Mouse (Mus musculus) testis, postnatal 14 days (tissue): ENCODE results near the gene Srsf4.

ENCODE experiments used
- DNase-seq: peaks from one replicate; pipeline ENCODE4 v3.0.0; 2021; ENCODE audit warnings: low spot score

Srsf4 gene

DNA sequence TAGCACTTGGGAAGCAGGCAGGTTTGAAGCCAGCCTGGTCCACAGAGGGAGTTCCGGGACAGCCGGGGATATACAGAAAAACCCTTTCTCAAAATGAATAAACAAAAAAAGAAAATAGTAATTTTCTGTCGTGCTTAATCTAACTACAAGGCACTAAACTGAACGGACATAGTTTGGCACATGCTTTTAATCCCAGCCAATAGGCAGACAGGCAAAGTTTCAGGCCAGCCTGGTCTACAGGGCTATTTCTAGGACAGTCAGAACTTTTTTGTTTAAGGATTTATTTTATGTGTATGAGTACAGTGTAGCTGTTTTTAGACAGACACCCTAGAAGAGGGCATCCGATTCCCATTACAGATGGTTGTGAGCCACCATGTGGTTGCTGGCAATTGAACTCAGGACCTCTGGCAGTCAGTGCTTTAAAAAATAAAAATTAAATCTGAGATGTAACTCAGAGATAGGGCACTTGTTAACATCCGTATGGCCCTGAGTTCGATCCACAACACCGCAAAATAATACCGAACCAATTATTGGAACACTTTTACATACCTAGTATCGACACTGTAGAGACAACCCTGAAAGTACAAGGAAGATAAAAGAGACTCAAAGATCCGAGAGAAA is 635 bp upstream of the Srsf4 start:
- no peak for DNase-seq

DNA sequence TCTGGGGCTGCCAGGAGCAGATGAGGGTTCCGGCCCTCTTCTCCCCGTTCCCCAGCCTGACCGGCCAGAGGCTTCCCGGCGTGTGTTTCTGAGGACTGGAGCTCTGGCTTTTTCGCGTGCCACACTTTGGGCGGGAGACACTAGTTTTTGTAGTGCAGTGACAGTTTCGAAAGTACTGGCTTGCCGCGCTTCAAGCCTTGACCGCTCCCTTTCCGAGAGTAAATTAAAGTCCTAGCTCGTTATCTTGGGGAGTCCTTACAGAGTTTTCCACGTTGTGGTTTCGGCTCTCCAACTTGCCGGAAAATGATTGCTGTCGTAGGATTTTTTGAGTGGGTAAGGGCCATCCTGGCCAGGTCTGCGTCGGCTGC is 736 bp downstream of the Srsf4 start:
- DNase-seq: no peak

DNA sequence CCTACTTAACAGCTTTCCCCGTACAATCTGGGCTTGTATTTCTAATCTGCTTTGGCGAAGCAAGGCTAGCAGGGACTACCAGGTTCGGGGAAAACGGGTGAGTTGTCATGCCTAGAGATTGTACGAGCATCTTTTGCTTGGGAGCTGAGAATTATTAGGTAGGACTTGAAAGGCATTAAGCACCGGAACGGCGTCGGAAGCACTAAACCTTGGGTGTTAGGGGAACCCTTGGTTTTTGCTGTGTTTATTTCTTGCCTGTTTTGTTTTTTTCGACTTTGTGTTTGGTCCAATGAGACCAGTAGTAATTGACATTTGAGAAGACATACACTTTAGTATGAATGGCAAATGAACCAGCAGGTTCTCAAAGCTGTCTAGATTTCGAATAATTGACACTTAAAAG is 1.1 kb downstream of the Srsf4 start:
- DNase-seq: no peak

DNA sequence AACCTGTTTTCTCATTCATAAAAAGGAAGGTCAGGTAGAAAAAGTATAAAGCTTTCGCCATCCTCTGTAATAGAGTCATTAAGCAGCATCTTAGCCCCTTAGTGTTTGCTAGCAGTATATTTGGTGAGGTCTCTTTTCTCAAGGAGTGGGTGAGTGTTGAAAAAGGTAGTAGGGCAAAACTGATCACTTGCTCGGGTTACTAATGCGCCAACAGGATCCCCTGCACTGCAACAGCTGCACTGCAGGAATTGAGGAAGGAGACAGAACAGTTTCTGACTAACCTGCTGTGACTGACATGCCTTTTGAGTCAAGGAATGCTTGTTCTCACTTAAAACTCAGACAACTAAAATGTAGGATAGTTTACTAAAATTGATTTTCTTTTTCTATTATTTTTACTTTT is 1.8 kb downstream of the Srsf4 start:
- DNase-seq: no peak

DNA sequence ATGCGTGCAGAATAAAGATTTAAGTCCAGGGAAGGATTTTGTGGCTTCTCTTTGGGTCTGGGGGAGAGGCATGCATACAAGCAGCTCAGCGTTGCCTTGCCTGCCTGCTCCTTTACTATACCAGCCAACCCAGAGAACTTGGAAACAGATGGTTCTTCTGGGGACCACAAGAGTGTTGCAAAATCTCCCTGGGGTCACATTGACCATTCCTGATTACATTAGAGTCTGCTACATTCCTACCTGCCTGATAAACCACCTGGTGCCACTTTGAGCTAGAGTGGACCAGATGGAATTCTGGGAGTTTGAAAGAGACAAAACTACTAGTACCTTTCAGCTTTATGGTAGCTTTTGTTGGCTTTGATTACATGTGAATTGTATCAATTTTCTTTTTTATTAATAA is 3.4 kb downstream of the Srsf4 start:
- no peak for DNase-seq

DNA sequence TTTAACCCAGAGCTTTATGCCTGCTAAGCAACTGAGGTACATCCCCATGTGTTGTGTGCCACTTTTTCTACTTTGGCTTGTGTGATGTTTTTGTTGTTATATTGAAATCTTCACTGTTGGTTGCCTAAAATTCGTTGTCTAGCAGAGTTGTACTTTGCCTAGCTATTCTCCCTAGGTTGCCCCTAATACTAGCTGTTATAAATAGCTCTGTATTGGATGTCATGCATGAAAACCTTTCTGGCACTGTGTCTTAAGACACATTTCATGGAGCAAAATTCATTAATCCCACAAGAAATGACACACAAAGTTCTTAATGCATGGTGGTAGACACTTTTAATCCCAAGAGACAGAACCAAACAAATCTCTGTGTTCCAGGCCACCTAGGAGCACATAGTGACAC is 6.3 kb downstream of the Srsf4 start:
- DNase-seq: no peak

DNA sequence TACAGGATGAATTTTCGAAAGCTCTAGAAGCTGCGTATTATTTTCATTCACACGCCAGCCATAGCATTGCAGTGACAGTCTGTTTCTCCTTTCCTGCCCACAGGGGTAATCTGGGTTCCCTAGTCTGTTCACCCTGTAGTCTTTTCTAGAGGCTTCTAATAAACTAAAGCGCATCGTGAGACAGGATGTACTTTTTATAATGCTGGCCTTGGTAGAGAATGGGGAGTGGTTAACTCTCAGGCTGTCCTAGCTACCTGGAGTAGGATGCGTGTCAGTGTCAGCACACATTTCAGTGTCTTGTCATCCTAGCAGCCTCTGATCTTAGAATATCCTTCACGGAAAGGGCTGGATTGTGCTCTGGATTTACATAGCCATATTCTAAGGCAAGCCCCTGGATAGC is 7.9 kb downstream of the Srsf4 start:
- DNase-seq: no peak

DNA sequence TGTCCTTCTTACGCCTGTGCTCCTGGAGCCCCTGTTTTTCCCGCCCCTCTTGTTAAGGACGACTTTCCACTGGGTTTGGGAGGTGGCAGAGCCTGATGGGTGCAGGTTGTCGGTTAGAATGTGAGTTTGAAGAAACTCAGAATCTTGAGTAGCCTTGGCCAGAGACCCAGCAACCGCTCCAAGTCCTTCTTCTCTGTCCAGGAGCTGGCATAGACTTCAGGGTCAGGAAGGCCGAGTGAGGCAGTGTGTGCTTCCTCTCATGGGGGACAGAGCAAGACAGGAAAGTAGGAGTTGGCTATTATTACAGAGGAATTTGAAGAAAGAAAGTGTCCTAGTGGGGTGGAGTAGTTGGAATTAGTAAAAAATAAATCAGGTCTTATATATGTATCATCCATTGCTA is 10.2 kb downstream of the Srsf4 start:
- no peak for DNase-seq

DNA sequence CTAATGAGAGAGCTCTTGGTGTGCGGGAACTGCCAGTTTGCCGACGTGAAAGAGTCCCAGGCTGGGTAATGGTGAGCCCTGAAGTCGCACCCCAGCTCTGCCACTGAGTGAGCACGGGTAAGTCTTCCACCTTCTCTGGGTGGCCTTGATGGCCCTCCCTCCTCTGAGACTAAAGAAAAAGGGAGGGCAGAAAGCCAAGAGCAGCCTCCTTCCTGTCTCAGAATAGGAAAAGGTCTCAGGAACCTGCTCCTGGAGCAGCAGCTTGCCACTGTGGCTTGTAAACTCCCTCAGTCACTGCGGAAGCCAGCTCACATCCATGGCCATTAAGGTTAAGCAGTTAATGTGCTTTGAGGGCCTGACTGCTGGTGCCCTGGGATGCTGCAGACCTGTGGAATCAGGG is 12.0 kb downstream of the Srsf4 start:
- no peak for DNase-seq

DNA sequence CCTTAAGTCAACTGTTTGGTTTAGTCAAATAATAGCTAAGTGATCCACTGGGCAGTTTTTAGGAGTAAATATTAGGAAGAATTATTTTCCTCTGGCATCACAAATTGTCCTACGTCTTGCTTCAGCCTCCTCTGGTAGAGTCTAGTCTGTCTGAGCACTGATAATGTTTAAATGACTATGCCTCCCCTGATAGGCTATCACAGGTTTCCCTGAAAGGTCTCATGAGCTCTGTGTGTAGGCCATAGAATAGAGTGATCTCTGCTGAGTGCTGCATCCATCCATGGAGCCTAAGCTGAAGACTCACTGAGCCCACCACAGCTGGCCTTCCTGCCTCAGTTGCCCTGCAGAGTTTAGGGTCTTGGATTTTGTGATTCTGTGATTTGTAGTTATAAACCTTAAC is 15.1 kb downstream of the Srsf4 start:
- no peak for DNase-seq

DNA sequence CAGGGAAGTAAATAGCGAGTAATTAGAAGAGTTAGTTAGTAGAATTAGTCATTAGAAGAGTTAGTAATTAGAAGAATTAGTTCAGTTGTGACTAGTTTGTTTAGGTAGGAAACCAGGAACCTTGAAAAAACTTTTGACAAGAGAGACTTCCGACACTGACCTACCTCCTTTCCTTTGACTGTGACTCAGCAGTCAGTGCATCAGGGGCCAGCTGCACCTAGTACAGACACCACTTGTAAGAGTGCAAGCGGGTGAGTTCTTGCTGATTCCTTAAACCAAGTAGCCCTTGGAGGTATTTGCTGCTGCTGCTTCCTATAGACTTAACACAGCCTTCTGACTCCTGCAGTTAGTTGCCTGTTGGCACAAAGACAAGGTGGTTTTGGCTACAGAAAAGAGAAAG is 17.3 kb downstream of the Srsf4 start:
- DNase-seq: no peak

DNA sequence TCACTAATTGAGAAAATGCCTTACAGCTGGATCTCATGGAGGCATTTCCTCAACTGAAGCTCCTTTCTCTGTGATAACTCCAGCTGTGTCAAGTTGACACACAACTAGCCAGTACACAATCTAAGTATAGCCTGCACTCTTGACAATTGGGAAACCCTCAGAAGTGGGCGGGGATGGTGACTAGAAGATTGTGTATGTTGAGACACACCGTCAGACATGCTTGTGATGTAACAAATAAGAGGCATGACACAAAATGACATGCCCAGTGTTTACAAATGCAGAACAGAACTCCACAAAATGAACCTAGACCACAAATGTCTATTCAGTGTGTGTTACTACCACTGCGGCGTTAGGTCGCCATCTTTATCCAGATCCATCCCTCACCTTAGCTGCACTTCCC is 23.7 kb downstream of the Srsf4 start:
- DNase-seq: no peak

DNA sequence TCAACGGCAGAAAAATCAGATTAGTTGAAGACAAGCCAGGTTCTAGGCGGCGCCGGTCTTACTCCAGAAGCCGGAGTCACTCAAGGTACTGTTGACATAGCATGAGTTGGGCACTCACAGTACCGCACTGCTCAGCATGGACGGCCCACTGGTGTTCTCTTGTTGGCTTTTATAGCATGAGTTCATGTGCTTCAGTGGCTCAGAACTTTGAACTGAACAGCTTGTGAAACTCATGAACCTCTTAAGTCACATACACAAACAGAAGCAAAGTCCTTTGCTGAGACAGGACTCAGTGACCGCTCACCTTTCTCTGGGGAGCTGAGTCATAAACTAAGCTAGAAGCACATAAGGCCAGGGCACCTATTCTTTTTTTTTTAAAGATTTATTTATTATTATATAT is 24.4 kb downstream of the Srsf4 start:
- no peak for DNase-seq

DNA sequence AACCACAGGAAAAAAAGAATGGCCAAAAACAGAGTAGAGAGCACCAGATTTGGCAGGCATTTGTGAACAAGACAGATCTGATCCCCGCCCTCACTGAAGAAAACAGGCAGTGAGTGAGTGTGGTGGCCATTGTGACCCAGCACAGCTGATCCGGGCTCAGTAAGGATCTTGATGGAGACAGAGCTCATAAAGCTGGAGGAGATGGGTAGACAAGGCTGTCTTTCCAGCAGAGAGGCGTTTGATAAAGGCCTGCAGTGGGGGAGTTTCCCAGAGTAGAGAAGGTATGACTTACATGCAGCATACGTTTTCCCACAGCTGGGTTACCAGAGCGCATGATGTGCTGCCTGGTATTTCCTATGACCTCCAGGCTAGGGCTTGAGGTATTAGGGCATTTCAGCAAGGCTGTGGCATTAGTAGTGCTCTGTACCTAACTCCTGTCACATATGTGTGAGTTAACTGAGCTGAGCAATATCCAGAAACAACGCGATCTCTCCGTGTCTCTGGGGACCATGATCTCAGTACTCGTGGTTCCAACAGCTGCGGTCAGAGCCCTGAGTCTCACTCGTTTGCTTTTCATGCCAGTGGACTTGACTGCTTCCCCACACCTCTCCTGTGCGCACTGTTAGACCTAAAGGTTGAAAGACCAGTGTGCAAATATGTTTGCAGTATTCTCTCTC is 25.2 kb downstream of the Srsf4 start:
- DNase-seq: no peak

DNA sequence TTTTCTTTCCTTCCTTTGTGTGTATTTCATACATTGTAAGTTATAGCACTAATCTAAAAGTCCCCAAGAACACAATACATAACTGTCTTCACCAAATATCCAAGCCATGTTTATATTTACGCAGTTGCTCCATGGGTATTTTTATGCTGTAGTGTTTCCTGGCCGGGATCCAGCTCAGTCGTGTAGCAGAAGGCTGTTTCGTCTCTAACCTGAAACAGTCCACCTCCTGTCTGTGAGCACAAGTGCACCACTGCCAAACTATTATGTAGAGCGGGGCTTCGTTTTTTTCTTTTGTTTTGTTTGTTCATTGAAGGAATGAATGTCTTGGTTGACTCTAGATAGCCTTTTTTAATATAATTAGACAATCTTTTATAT is 25.8 kb downstream of the Srsf4 start:
- DNase-seq: no peak

DNA sequence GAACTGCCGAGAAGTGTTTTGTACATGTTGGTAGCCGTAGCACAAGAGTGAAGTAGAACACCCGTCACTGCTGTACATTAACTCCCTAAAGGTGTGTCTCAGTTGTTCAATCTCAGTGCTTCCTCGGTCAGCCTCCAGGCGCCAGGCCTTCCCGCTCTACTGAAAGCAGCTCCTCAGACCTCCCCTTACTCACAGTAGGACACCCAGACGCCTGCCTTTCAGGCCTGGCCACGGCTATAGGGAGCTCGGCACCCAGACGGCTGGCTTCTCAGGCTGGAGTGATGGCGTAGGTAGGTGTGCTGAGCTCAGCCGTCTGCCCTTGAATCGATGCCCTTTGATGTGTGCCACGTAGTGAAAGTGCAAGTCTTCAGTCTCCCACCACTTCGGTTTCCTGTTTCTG is 27.7 kb downstream of the Srsf4 start:
- DNase-seq: no peak

DNA sequence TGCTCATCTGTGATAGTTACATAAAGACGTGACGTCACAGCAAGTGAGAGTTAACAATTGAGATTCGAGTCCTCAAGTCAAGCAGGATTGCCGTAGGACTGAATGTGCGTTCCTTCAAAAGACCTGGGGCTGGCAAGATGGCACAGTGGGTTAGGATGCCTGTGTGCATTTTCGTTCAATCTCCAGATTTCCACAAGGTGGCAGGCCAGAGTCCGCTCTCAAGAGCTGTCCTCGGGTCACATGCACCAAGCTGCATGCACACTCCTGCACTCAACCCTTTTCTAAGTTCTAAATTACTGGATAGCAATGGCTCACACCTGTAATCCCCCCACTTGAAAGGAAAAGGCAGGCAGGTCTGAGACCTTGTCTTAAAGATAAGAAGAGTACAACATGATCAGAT is 31.1 kb downstream of the Srsf4 start:
- DNase-seq: no peak

DNA sequence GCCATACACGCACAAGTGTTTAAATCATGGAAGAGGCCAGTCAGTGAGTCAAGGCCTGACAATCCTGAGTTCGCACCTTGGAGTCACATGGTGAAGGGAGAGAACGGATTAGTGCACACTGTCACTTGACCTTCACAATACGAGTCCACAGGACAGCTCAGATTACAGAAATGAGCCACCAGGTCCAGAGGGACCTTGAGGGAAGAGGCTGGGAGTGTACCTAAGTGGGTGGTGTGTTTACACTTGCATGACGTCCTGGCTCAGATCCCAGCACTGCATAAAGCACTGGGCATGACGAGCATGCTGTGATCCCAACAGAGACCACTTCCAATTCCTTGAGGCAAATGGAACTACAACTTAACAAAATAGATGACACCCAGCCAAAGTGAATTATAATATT is 33.0 kb downstream of the Srsf4 start:
- DNase-seq: no peak

DNA sequence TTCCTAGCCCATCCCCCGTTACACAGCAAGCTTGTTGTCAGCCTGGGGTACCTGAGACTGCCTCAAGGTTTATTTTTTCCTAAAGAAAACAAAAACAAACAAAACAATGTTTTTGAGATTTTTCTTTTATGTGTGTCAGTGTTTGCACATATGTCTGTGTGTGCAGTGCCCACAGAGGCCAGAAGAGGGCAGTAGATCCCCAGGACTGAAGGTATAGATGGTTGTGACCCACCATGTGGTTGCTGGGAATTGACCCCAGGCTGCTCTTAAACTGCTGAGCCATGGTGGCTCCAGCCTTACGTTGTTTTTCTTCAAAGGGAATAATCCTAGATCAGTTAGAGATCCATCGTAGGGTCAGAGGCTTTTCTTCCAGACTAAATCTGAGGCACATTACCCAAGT is 34.5 kb downstream of the Srsf4 start:
- DNase-seq: no peak

DNA sequence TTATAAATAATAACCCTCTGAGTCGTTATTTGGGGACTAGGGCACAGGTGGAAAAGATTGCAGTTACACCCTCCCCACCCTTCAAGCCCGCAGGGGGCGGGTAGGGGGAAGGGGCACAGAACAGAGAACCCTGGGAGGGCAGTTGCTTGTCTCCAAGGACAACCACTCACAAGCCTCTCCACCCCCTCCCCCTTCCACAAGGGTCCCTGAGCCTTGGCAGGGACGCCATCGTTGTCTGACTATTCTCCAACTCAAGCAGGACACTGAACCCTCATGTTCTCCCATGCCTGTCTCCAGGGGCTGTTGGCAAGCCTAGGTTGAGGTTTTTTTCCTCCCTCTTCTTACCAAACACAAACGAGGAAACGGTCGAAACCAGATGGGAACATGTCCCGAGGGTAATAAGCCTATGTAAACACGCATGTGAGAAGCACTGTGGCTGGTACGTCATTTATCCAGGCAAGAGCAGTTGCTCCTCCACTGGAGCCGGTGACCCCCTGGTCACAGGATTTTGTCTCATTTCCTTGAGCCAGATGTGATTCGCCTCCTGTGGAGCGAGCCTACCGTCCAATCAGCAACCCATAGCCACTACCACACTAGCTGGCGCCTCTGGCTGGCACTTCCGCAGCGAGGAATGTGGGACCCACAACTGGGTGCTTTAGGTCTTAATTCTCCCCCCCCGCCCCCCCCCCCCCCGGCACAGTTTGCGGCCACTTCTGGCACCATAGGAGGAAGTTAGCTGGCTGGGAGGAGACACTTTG is 37.0 kb downstream of the Srsf4 start:
- no peak for DNase-seq

DNA sequence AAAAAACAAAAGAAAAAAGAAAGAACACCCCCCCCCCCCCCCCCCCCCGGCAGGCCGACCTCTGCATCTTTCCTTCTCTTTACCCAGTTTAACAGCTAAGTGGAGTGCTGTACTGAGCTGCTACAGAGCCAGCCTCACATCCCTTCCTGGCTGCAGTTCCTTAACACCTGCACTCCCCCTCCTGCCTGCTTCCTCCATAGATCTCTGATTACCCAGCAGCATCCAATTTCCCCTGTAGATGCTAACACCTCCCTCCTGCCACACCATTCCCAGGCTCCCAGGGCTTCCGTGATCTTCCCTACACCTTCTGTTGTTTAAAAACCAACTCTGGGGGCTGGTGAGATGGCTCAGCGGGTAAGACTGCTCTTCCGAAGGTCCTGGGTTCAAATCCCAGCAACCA is 38.1 kb downstream of the Srsf4 start:
- no peak for DNase-seq

DNA sequence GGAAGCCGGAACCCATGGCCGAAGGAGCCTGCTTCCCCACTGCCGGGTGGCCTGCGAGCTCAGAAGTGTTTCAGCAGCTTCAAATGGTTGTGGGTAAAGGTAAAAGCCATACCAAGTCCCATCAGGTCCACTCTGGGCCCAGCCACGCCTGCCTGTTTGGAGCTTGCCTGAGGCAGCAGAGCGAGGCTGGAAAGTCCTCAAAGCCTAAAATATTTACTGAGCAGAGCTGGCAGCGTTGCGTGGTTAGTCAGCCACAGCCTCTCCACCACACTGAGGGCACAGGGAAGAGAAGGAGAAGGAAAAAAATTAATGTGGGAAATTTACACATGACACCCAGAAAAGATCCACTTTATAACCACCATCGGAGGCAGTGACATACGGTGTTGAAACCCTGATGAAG is 40.1 kb downstream of the Srsf4 start:
- no peak for DNase-seq

DNA sequence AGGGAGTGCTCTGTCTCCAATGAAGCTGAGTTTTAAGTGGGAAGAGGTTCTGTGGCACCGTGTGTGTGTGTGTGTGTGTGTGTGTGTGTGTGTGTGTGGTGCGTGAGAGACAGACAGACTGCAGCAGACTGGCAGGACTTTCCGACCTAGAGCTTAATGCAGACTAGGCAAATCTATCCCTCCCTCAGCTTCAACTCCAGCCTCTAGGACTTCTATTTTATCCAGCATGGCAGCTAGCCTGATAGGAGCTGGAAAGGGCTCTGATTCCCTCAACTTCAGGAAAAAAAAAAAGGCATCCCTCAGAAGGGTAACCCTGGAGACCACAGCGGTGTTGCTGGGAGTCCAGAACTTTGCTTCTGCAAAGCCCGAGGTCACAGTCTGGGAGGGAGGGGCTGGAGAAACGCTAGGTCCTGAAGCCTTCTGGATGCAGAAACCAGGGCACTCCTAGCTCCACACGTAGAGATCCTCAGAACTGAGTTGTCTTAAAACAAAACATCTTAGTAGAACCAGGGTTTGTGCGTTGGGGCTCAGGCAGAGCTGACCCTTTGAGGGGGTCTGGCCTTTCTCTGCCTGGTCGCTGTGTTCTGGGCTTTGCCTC is 40.7 kb downstream of the Srsf4 start:
- no peak for DNase-seq
